8 mouse cellular contexts compared by ENCODE assay signal in the genomic region with DNA sequence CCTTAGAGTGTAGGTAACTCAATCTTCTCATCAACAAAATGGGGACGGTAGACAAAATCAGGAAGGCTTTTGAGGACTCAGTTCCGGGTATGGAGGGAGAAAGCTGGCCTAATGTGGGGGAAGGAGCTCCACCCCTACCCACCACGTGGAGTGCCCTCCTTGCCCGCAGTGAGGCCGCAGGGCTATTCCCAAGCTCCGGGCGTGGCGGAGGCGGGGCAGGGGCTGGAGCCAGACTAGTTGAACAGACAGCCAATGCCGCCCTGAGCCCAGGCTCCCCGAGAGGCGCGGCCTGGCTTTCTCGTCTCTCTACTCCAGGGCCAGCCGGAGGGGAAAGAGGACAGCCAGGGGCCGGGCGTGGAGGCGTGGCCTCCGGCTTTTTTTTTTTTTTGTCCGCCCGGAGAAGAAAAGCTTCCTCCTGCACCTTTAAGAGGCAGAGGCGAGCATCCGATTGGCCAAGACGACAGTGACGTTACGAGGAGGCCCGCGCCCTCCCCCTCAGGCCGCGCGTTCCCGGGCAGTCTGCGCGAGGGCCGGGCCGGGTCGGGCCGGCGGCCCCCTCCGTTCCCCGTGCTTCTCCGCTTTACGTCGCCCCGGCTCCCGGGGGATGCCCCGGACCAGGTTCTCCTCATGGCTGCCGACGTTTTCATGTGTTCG. TPM values are rescaled to one million over a fixed set of nuclear protein-coding genes. Genes with fewer than 3 reads are reported as not detected.
A peak's percentile ranks its signal among the peaks of the same experiment; 100 is the strongest.
DNase-seq lines count a peak whose midpoint lies in the region; ATAC-seq and TF ChIP-seq lines count a peak whose summit lies in the region.

A gene (plus strand): TSS at position 496 of the 654 bp plus-strand sequence.

- H3K4me2 ChIP-seq in forebrain, embryonic 15.5 days (replicated peaks) = peak within 1 kb of the TSS; percentile 68

- peaks cover 46% of the 10 kb centered on the region for H3K4me1 ChIP-seq in forebrain, embryonic 15.5 days
- peaks cover 18% of the 10 kb centered on the region for H3K4me1 ChIP-seq in lung, adult 2 months (ENCODE audit: control insufficient read depth, insufficient read depth, low read length)

- no peaks in the 10 kb centered on the region for H3K9me3 ChIP-seq in forebrain, embryonic 15.5 days

- peak; percentile 95 for DNase-seq in ES-CJ7 (ENCODE audit: low read depth, low spot score)
- DNase-seq in cerebellum, adult 11 months = peak; percentile 85
- DNase-seq in heart, postnatal 25 days (ENCODE audit: low spot score) = peak; percentile 93
- DNase-seq in layer of hippocampus, adult 18-20 months (ENCODE audit: low spot score in 2 of 2) = peak; percentile 85 to 92
- DNase-seq in lung, adult 2 months = peak; percentile 94
- peak; percentile 84 to 86 for DNase-seq in thymus, adult 18-20 months

- intact Hi-C loops in heart, postnatal 25 days (cut with DNase I) = loop anchor here (2.0 kb wide), 1 partner anchor 38 kb away; no protein-coding TSS in a partner anchor

- peak within 1 kb of the TSS; percentile 88 for H3K27ac ChIP-seq in forebrain, embryonic 15.5 days (replicated peaks)

- no peaks in the 10 kb centered on the region for H3K36me3 ChIP-seq in forebrain, embryonic 15.5 days

- ATAC-seq in forebrain, embryonic 15.5 days (replicated peaks) = peak; percentile 95
- ATAC-seq in neutrophil, adult 5-6 weeks (ENCODE audit: extremely low read depth, insufficient number of reproducible peaks, low FRiP score, poor library complexity, severe bottlenecking) = peak; percentile 85

- H3K9ac ChIP-seq in forebrain, embryonic 15.5 days (replicated peaks) = peak within 1 kb of the TSS; percentile 93

- WGBS in forebrain, embryonic 15.5 days = under 1% methylated on average over 47 of the region's 50 CpGs
- under 1% methylated on average over 50 of the region's 50 CpGs for WGBS in lung, adult 2 months

- peak within 1 kb of the TSS; percentile 87 for H3K4me3 ChIP-seq in forebrain, embryonic 15.5 days
- H3K4me3 ChIP-seq in lung, adult 2 months (replicated peaks; ENCODE audit: extremely low read depth, low read depth, low read length) = peak within 1 kb of the TSS; percentile 98

- no peak for TF ChIP-seq CTCF in lung, adult 2 months (IDR thresholded peaks at IDR 0.05; ENCODE audit: insufficient read depth, low read length)

- no peaks in the 10 kb centered on the region for H3K27me3 ChIP-seq in forebrain, embryonic 15.5 days

- TF ChIP-seq POLR2A in lung, adult 2 months (IDR thresholded peaks at IDR 0.05; ENCODE audit: borderline replicate concordance, extremely low read depth, low read depth, low read length) = peak; percentile 93

RNA-seq across cellular contexts. Expression of the gene that starts here (rescaled TPM):
- 16.9 and 17.0 TPM in 2 replicates for polyA plus RNA-seq in forebrain, embryonic 15.5 days (2015; fragmentation: Nextera tagmentation; extraction: Ambion mirVana)
- total RNA-seq in heart, postnatal 25 days (2021) = 10 to 100 TPM; 23.0 to 25.7 TPM
- 10 to 100 TPM; 15.4 to 20.6 TPM for total RNA-seq in layer of hippocampus, adult 18-20 months (2021)
- 61.2 and 75.4 TPM in 2 replicates for polyA plus RNA-seq in lung, adult 2 months (2012; rRNA removed)
- 50.7 and 57.7 TPM in 2 replicates for total RNA-seq in neutrophil, adult 5-6 weeks (2017)

Comparison
In these comparisons a context has a peak if more than half of its experiments do, and no peak if none do; other contexts are left out.
1. Peak in every context shown above with its lines: DNase-seq, ATAC-seq, H3K4me3 ChIP-seq and H3K27ac ChIP-seq.